Mouse (Mus musculus) neural tube, embryonic 13.5 days (tissue): ENCODE measurements around the gene Becn1. TPM values are rescaled to one million over a fixed set of nuclear protein-coding genes. Genes with fewer than 3 reads are reported as not detected.

Source experiments
- ATAC-seq: fragments of 200-750 bp; cut with Nextera tagmentation; 2 replicates; pipeline ENCODE4 v1.8.0; 2017; ENCODE audit warnings: low read depth, mild to moderate bottlenecking, moderate TSS enrichment, moderate library complexity
- H3K27ac ChIP-seq: fragments of 300-500 bp; sonication (generic); replicated peaks from 2 replicates; pipeline ENCODE4 v1.5.1; 2015; ENCODE audit warnings: moderate library complexity, mild to moderate bottlenecking, inconsistent platforms
- H3K27me3 ChIP-seq: fragments of 300-500 bp; sonication (generic); 2 replicates; pipeline ENCODE4 v1.6.1; 2015; ENCODE audit warnings: mild to moderate bottlenecking, inconsistent platforms
- H3K36me3 ChIP-seq: fragments of 300-500 bp; sonication (generic); 2 replicates; pipeline ENCODE4 v1.6.1; 2015; ENCODE audit warnings: mild to moderate bottlenecking, inconsistent platforms
- H3K4me1 ChIP-seq: fragments of 300-500 bp; sonication (generic); replicated peaks from 2 replicates; pipeline ENCODE4 v1.6.1; 2015; ENCODE audit warnings: inconsistent platforms
- H3K4me2 ChIP-seq: fragments of 300-500 bp; sonication (generic); 2 replicates; pipeline ENCODE4 v1.6.1; 2015; ENCODE audit warnings: inconsistent platforms, mild to moderate bottlenecking, moderate library complexity
- H3K4me3 ChIP-seq: fragments of 300-500 bp; sonication (generic); 2 replicates; pipeline ENCODE4 v1.5.1; 2015; ENCODE audit warnings: mild to moderate bottlenecking, inconsistent platforms
- H3K9ac ChIP-seq: fragments of 300-500 bp; sonication (generic); 2 replicates; pipeline ENCODE4 v1.6.1; 2015; ENCODE audit warnings: moderate library complexity, mild to moderate bottlenecking, inconsistent platforms
- H3K9me3 ChIP-seq: fragments of 300-500 bp; sonication (generic); 2 replicates; pipeline ENCODE4 v1.6.1; 2016; ENCODE audit warnings: inconsistent platforms
- WGBS: fragments of 180-500 bp; shearing (Covaris S2); methylation state at CpG from one replicate; pipeline ENCODE4 v1.1.7; 2015; 5-methylcytosine and 5-hydroxymethylcytosine counted together
- polyA plus RNA-seq: library from polyadenylated mRNA; unstranded; fragments of >200 nt; fragmentation: Nextera tagmentation; extraction: Ambion mirVana; gene quantifications from 2 replicates; pipeline ENCODE4 v1.2.1, GENCODE M21; 2015

Gene Becn1
- polyA plus RNA-seq, 1 experiment from 2014 or later = 178 TPM

- H3K36me3 ChIP-seq = peaks cover 10% of the 10 kb centered on the region; the same call in 1 of the 2 replicates
- H3K27ac ChIP-seq = peak within 1 kb of the TSS; percentile 72
- peak; percentile 96 for ATAC-seq
- H3K9ac ChIP-seq = peak within 1 kb of the TSS; percentile 88
- H3K4me3 ChIP-seq = peak within 1 kb of the TSS; percentile 75
- H3K4me2 ChIP-seq = peak within 1 kb of the TSS; percentile 88
- WGBS = 10% methylated on average over 45 of the region's 45 CpGs
- H3K4me1 ChIP-seq = peaks cover 27% of the 10 kb centered on the region
- H3K27me3 ChIP-seq = peaks cover 9% of the 10 kb centered on the region; the same call in 1 of the 2 replicates
- H3K9me3 ChIP-seq = no peaks in the 10 kb centered on the region
Observed at GRCm38 (mm10) chr11:101278223-101279192, 23.6 kb downstream of the Becn1 start, which contains the start of the genes Cntd1 and Coa3. TSS of gene Cntd1 (plus strand) at chr11:101279012. TSS of gene Coa3 (minus strand) at chr11:101279114.

- Histone ChIP-seq H3K9ac (peak overlapping the region; percentile 88), H3K9me3 (no peaks in the 10 kb centered on the region), H3K4me2 (peak overlapping the region; percentile 88), H3K27me3 (peaks cover 9% of the 10 kb centered on the region; the same call in 1 of the 2 replicates), H3K36me3 (peaks cover 10% of the 10 kb centered on the region; the same call in 1 of the 2 replicates), H3K4me1 (peaks cover 27% of the 10 kb centered on the region), H3K4me3 (peak overlapping the region; percentile 75), H3K27ac (no peak overlapping the region)
- WGBS = 56% methylated on average over 12 of the region's 12 CpGs
- ATAC-seq = no peak
Observed at GRCm38 (mm10) chr11:101277381-101278222, 24.5 kb downstream of the Becn1 start.

GRCm38 (mm10) chr11:101276319-101277070, 25.6 kb downstream of the Becn1 start:
- H3K4me1 ChIP-seq = peaks cover 27% of the 10 kb centered on the region
- H3K4me3 ChIP-seq = 0 out of 2 replicates have a peak overlapping the region, but pooled peaks have one; percentile 75
- H3K4me2 ChIP-seq = peak overlapping the region; percentile 88
- H3K9ac ChIP-seq = peak overlapping the region; percentile 13; the same call in 1 of the 2 replicates
- peaks cover 9% of the 10 kb centered on the region; the same call in 1 of the 2 replicates for H3K27me3 ChIP-seq
- no peaks in the 10 kb centered on the region for H3K9me3 ChIP-seq
- no peak for ATAC-seq
- H3K27ac ChIP-seq = no peak overlapping the region
- peaks cover 10% of the 10 kb centered on the region; the same call in 1 of the 2 replicates for H3K36me3 ChIP-seq
- 27% methylated on average over 27 of the region's 27 CpGs for WGBS

GRCm38 (mm10) chr11:101275309-101275708, 26.8 kb downstream of the Becn1 start:
- ATAC-seq = no peak
- no peak overlapping the region for H3K9ac ChIP-seq
- H3K4me1 ChIP-seq = peaks cover 27% of the 10 kb centered on the region
- no peak overlapping the region for H3K4me2 ChIP-seq
- 74% methylated on average over 4 of the region's 4 CpGs for WGBS
- peaks cover 10% of the 10 kb centered on the region; the same call in 1 of the 2 replicates for H3K36me3 ChIP-seq
- H3K27ac ChIP-seq = no peak overlapping the region
- peaks cover 7% of the 10 kb centered on the region for H3K27me3 ChIP-seq
- H3K4me3 ChIP-seq = no peak overlapping the region
- H3K9me3 ChIP-seq = no peaks in the 10 kb centered on the region

GRCm38 (mm10) chr11:101272446-101272845, 29.6 kb downstream of the Becn1 start:
- no peak overlapping the region for H3K27ac ChIP-seq
- 76% methylated on average over 3 of the region's 3 CpGs for WGBS
- ATAC-seq = no peak

GRCm38 (mm10) chr11:101269577-101270116, 32.4 kb downstream of the Becn1 start:
- peak overlapping the region; percentile 56; the same call in 1 of the 2 replicates for H3K27ac ChIP-seq
- 37% methylated on average over 10 of the region's 10 CpGs for WGBS
- peak overlapping the region; percentile 5; the same call in 1 of the 2 replicates for H3K4me2 ChIP-seq

More at GRCm38 (mm10) chr11:101272446-101272845, 29.6 kb downstream of the Becn1 start:
- Histone ChIP-seq H3K9me3 (no peaks in the 10 kb centered on the region), H3K36me3 (peaks cover 10% of the 10 kb centered on the region; the same call in 1 of the 2 replicates), H3K4me2 (no peak overlapping the region), H3K27me3 (peaks cover 12% of the 10 kb centered on the region), H3K4me3 (no peak overlapping the region), H3K9ac (no peak overlapping the region), H3K4me1 (peaks cover 19% of the 10 kb centered on the region)

GRCm38 (mm10) chr11:101265906-101266305, 36.2 kb downstream of the Becn1 start:
- H3K27me3 ChIP-seq = peaks cover 75% of the 10 kb centered on the region
- WGBS = 26% methylated on average over 6 of the region's 6 CpGs

More at GRCm38 (mm10) chr11:101269577-101270116, 32.4 kb downstream of the Becn1 start:
- Histone ChIP-seq H3K27me3 (peaks cover 40% of the 10 kb centered on the region), H3K4me3 (no peak overlapping the region), H3K36me3 (no peaks in the 10 kb centered on the region), H3K9me3 (no peaks in the 10 kb centered on the region), H3K4me1 (peaks cover 15% of the 10 kb centered on the region), H3K9ac (no peak overlapping the region)
- ATAC-seq = no peak

GRCm38 (mm10) chr11:101264954-101265471, 37.1 kb downstream of the Becn1 start:
- ATAC-seq = no peak
- 3% methylated on average over 31 of the region's 31 CpGs for WGBS
- peak overlapping the region; percentile 56 for H3K4me2 ChIP-seq
- H3K27ac ChIP-seq = no peak overlapping the region
- H3K36me3 ChIP-seq = no peaks in the 10 kb centered on the region
- peak overlapping the region; percentile 59 for H3K9ac ChIP-seq
- H3K9me3 ChIP-seq = no peaks in the 10 kb centered on the region
- H3K4me3 ChIP-seq = peak overlapping the region; percentile 33
- H3K4me1 ChIP-seq = peaks cover 50% of the 10 kb centered on the region
- peaks cover 80% of the 10 kb centered on the region for H3K27me3 ChIP-seq

More at GRCm38 (mm10) chr11:101265906-101266305, 36.2 kb downstream of the Becn1 start:
- Histone ChIP-seq H3K36me3 (no peaks in the 10 kb centered on the region), H3K9ac (no peak overlapping the region), H3K4me1 (peaks cover 41% of the 10 kb centered on the region), H3K4me2 (no peak overlapping the region), H3K27ac (no peak overlapping the region), H3K4me3 (no peak overlapping the region), H3K9me3 (no peaks in the 10 kb centered on the region)
- no peak for ATAC-seq

- Histone ChIP-seq H3K9ac (no peak overlapping the region), H3K9me3 (no peaks in the 10 kb centered on the region), H3K36me3 (no peaks in the 10 kb centered on the region), H3K27ac (no peak overlapping the region), H3K4me1 (peaks cover 55% of the 10 kb centered on the region), H3K4me2 (no peak overlapping the region), H3K4me3 (no peak overlapping the region), H3K27me3 (peaks cover 86% of the 10 kb centered on the region)
- 9% methylated on average over 3 of the region's 3 CpGs for WGBS
- no peak for ATAC-seq
Observed at GRCm38 (mm10) chr11:101263989-101264280, 38.2 kb downstream of the Becn1 start.

- Histone ChIP-seq H3K4me2 (0 out of 2 replicates have a peak overlapping the region, but pooled peaks have one; percentile 8), H3K27me3 (peaks cover 81% of the 10 kb centered on the region), H3K4me3 (no peak overlapping the region), H3K9ac (no peak overlapping the region), H3K27ac (no peak overlapping the region), H3K4me1 (peaks cover 56% of the 10 kb centered on the region), H3K36me3 (no peaks in the 10 kb centered on the region), H3K9me3 (no peaks in the 10 kb centered on the region)
- ATAC-seq = no peak
- WGBS = 4% methylated on average over 32 of the region's 32 CpGs
Observed at GRCm38 (mm10) chr11:101263138-101263988, 38.7 kb downstream of the Becn1 start.
